Mouse (Mus musculus) urinary bladder, postnatal 4 days (tissue): ENCODE measurements around the gene Fxyd6.

Experiments used
- DNase-seq, 2 experiments: peaks; one replicate each; pipeline ENCODE4 v3.0.0; 2021 to 2022; ENCODE audit warnings: low spot score in 2 of 2

Gene Fxyd6

GRCm38 (mm10) chr9:45411803-45412202 lies 41.8 kb downstream of the Fxyd6 start:
- DNase-seq = no peak

- DNase-seq = peak; percentile 71 to 93
Observed at GRCm38 (mm10) chr9:45412287-45412686, 42.3 kb downstream of the Fxyd6 start.

GRCm38 (mm10) chr9:45412700-45413477 lies 42.9 kb downstream of the Fxyd6 start:
- no peak for DNase-seq

GRCm38 (mm10) chr9:45413478-45414140 lies 43.6 kb downstream of the Fxyd6 start:
- no peak for DNase-seq

- peak in 1 of 2 experiments; percentile 37 for DNase-seq
Observed at GRCm38 (mm10) chr9:45415912-45416311, 45.9 kb downstream of the Fxyd6 start.

GRCm38 (mm10) chr9:45417245-45417644 lies 47.3 kb downstream of the Fxyd6 start:
- no peak for DNase-seq

- no peak for DNase-seq
Observed at GRCm38 (mm10) chr9:45418252-45418651, 48.3 kb downstream of the Fxyd6 start.

GRCm38 (mm10) chr9:45421209-45421608 lies 51.2 kb downstream of the Fxyd6 start:
- no peak for DNase-seq

- no peak for DNase-seq
Observed at GRCm38 (mm10) chr9:45422761-45423298, 52.8 kb downstream of the Fxyd6 start.

GRCm38 (mm10) chr9:45426456-45426855 lies 56.5 kb downstream of the Fxyd6 start, which contains the start of gene Dscaml1:
Gene Dscaml1 (plus strand): TSS chr9:45426628.
- no peak for DNase-seq

- no peak for DNase-seq
Observed at GRCm38 (mm10) chr9:45429392-45429791, 59.4 kb downstream of the Fxyd6 start.

- DNase-seq = no peak
Observed at GRCm38 (mm10) chr9:45429951-45430697, 60.1 kb downstream of the Fxyd6 start.

- no peak for DNase-seq
Observed at GRCm38 (mm10) chr9:45430698-45430959, 60.6 kb downstream of the Fxyd6 start.

- no peak for DNase-seq
Observed at GRCm38 (mm10) chr9:45431150-45431549, 61.2 kb downstream of the Fxyd6 start.

GRCm38 (mm10) chr9:45432639-45433038 lies 62.7 kb downstream of the Fxyd6 start:
- DNase-seq = no peak

GRCm38 (mm10) chr9:45433119-45433518 lies 63.1 kb downstream of the Fxyd6 start:
- no peak for DNase-seq

- no peak for DNase-seq
Observed at GRCm38 (mm10) chr9:45434171-45434570, 64.2 kb downstream of the Fxyd6 start.

- DNase-seq = no peak
Observed at GRCm38 (mm10) chr9:45439025-45439424, 69.0 kb downstream of the Fxyd6 start.

GRCm38 (mm10) chr9:45440083-45440784 lies 70.2 kb downstream of the Fxyd6 start:
- DNase-seq = no peak

GRCm38 (mm10) chr9:45444251-45444798 lies 74.3 kb downstream of the Fxyd6 start:
- DNase-seq = no peak
